21 mouse cellular contexts compared by ENCODE assay signal in genomic region chr6:99107081-99107482, GRCm38 (mm10).
DNase-seq lines count a peak whose midpoint lies in the region; ATAC-seq lines count a peak whose summit lies in the region.
"Had no signal": no experiment of that assay in that cellular context is flagged by ENCODE, and none has a peak within 500 bp of the region (broad histone marks: within the 10 kb centered on the region; RNA-seq: fewer than 3 reads in every experiment).

No protein-coding gene starts in this region.

- DNase-seq in embryo, embryonic 10 days (ENCODE audit: low spot score) = peak; percentile 43
- no peak for DNase-seq in embryo, embryonic 9.5 days (ENCODE audit: extremely low spot score)
- no peak for DNase-seq in liver, embryonic 11.5 days (ENCODE audit: low spot score)
- DNase-seq in intestine, embryonic 14.5 days (ENCODE audit: low spot score) = no peak
- no peak for DNase-seq in midbrain, embryonic 11.5 days (ENCODE audit: low spot score, missing footprints)
- DNase-seq in left cerebral cortex, postnatal 36 days (ENCODE audit: low spot score in 2 of 2) = no peak
- DNase-seq: adrenal gland, postnatal 36 days; cerebellum, postnatal 14 days; gastrocnemius, postnatal 36 days; heart, postnatal 36 days; lung, postnatal 10 days; spleen, adult 18-20 months had no signal

- no peak overlapping the region for H3K9ac ChIP-seq in liver, embryonic 12.5 days
- H3K9ac ChIP-seq in liver, embryonic 11.5 days (ENCODE audit: low read depth, low read length) = no peak overlapping the region
- H3K9ac ChIP-seq in intestine, embryonic 14.5 days (ENCODE audit: low read length) = no peak overlapping the region
- no peak overlapping the region for H3K9ac ChIP-seq in midbrain, embryonic 11.5 days (ENCODE audit: low read length)
- H3K9ac ChIP-seq: limb, embryonic 12.5 days had no signal

- H3K4me3 ChIP-seq in liver, embryonic 12.5 days = no peak overlapping the region
- H3K4me3 ChIP-seq in liver, embryonic 11.5 days (ENCODE audit: low read depth, low read length) = no peak overlapping the region
- no peak overlapping the region for H3K4me3 ChIP-seq in intestine, embryonic 14.5 days (ENCODE audit: low read depth, low read length)
- H3K4me3 ChIP-seq in midbrain, embryonic 11.5 days (ENCODE audit: low read depth, low read length) = no peak overlapping the region
- H3K4me3 ChIP-seq: layer of hippocampus, adult 2 months; left cerebral cortex, adult 2 months; limb, embryonic 12.5 days; myocyte had no signal

- peak; percentile 47; the same call in 1 of the 2 replicates for ATAC-seq in liver, embryonic 12.5 days
- ATAC-seq in liver, embryonic 11.5 days (replicated peaks; ENCODE audit: low FRiP score) = no peak
- ATAC-seq in intestine, embryonic 14.5 days (replicated peaks; ENCODE audit: low FRiP score, low TSS enrichment, low read depth) = peak; percentile 34; the same call in 1 of the 2 replicates
- ATAC-seq in megakaryocyte-erythroid progenitor cell, adult 5-6 weeks (replicated peaks; ENCODE audit: low FRiP score, low TSS enrichment, poor library complexity, severe bottlenecking) = peak; percentile 61
- no peak for ATAC-seq in midbrain, embryonic 11.5 days (ENCODE audit: low FRiP score)
- ATAC-seq: Patski had no signal

- no peak overlapping the region for H3K4me2 ChIP-seq in liver, embryonic 12.5 days
- H3K4me2 ChIP-seq in liver, embryonic 11.5 days = no peak overlapping the region
- H3K4me2 ChIP-seq in intestine, embryonic 14.5 days (ENCODE audit: low read length) = no peak overlapping the region
- H3K4me2 ChIP-seq in midbrain, embryonic 11.5 days = no peak overlapping the region
- H3K4me2 ChIP-seq: limb, embryonic 12.5 days had no signal

- WGBS in liver, embryonic 12.5 days (ENCODE audit: insufficient replicate concordance) = 54% methylated on average over 6 of the region's 6 CpGs
- WGBS in liver, embryonic 11.5 days = 55% methylated on average over 6 of the region's 6 CpGs
- WGBS in intestine, embryonic 14.5 days = 31% methylated on average over 6 of the region's 6 CpGs
- 95% methylated on average over 6 of the region's 6 CpGs for WGBS in midbrain, embryonic 11.5 days

- no peaks in the 10 kb centered on the region for H3K27me3 ChIP-seq in liver, embryonic 12.5 days (replicated peaks)
- H3K27me3 ChIP-seq in liver, embryonic 11.5 days (replicated peaks; ENCODE audit: control insufficient read depth, insufficient read depth, low read length) = no peaks in the 10 kb centered on the region
- no peaks in the 10 kb centered on the region for H3K27me3 ChIP-seq in intestine, embryonic 14.5 days (replicated peaks; ENCODE audit: control insufficient read depth, insufficient read depth, low read length)
- no peaks in the 10 kb centered on the region for H3K27me3 ChIP-seq in midbrain, embryonic 11.5 days (ENCODE audit: control insufficient read depth, insufficient read depth, low read length)
- H3K27me3 ChIP-seq: CH12.LX; limb, embryonic 12.5 days; Patski had no signal

- intact Hi-C loops in left cerebral cortex, postnatal 36 days (cut with DNase I) = no loop called here

- H3K36me3 ChIP-seq in liver, embryonic 12.5 days = no peaks in the 10 kb centered on the region
- no peaks in the 10 kb centered on the region for H3K36me3 ChIP-seq in liver, embryonic 11.5 days (ENCODE audit: control insufficient read depth, insufficient read depth, low read length)
- no peaks in the 10 kb centered on the region for H3K36me3 ChIP-seq in intestine, embryonic 14.5 days (ENCODE audit: control insufficient read depth, insufficient read depth, low read length)
- no peaks in the 10 kb centered on the region for H3K36me3 ChIP-seq in midbrain, embryonic 11.5 days (ENCODE audit: control insufficient read depth, insufficient read depth, low read length)
- H3K36me3 ChIP-seq: limb, embryonic 12.5 days had no signal

- H3K27ac ChIP-seq in liver, embryonic 12.5 days = no peak overlapping the region
- H3K27ac ChIP-seq in liver, embryonic 11.5 days (ENCODE audit: low read depth, low read length) = no peak overlapping the region
- H3K27ac ChIP-seq in intestine, embryonic 14.5 days (ENCODE audit: low read depth) = peak overlapping the region; percentile 38; the same call in 1 of the 2 replicates
- H3K27ac ChIP-seq in midbrain, embryonic 11.5 days (ENCODE audit: low read depth, low read length) = no peak overlapping the region
- H3K27ac ChIP-seq: kidney, postnatal 0 days; layer of hippocampus, adult 2 months; left cerebral cortex, adult 2 months; limb, embryonic 12.5 days had no signal

- peaks cover 42% of the 10 kb centered on the region for H3K4me1 ChIP-seq in liver, embryonic 12.5 days
- peaks cover 23% of the 10 kb centered on the region for H3K4me1 ChIP-seq in liver, embryonic 11.5 days (replicated peaks; ENCODE audit: control insufficient read depth, insufficient read depth, low read length)
- H3K4me1 ChIP-seq in intestine, embryonic 14.5 days (replicated peaks; ENCODE audit: control insufficient read depth, insufficient read depth, low read length) = peaks cover 22% of the 10 kb centered on the region
- no peaks in the 10 kb centered on the region; the same call in 1 of the 2 replicates for H3K4me1 ChIP-seq in midbrain, embryonic 11.5 days (ENCODE audit: control insufficient read depth, insufficient read depth, low read length)

- H3K9me3 ChIP-seq in liver, embryonic 12.5 days (replicated peaks) = no peaks in the 10 kb centered on the region
- no peaks in the 10 kb centered on the region for H3K9me3 ChIP-seq in liver, embryonic 11.5 days (ENCODE audit: control insufficient read depth, low read length)
- no peaks in the 10 kb centered on the region for H3K9me3 ChIP-seq in intestine, embryonic 14.5 days (ENCODE audit: control insufficient read depth, low read length)
- no peaks in the 10 kb centered on the region for H3K9me3 ChIP-seq in midbrain, embryonic 11.5 days (ENCODE audit: control insufficient read depth, low read length)
- H3K9me3 ChIP-seq: limb, embryonic 12.5 days had no signal

Comparison
In these comparisons a context has a peak if more than half of its experiments do, and no peak if none do; other contexts are left out.
1. ATAC-seq: peak in liver, embryonic 12.5 days (single experiment), intestine, embryonic 14.5 days (single experiment) and megakaryocyte-erythroid progenitor cell, adult 5-6 weeks (single experiment); none in liver, embryonic 11.5 days (single experiment) and midbrain, embryonic 11.5 days (single experiment).